Mouse (Mus musculus) ES-Bruce4 (cell line): ENCODE results near the gene Snx29.

Source experiments
- CTCF ChIP-seq: IDR thresholded peaks from one replicate; pipeline ENCODE4 v1.8.1; 2011; ENCODE audit warnings: low read depth, low read length
- POLR2A ChIP-seq: IDR thresholded peaks from one replicate; pipeline ENCODE4 v1.8.1; 2011; ENCODE audit warnings: low read length; ENCODE audit not compliant: insufficient read depth

- TF ChIP-seq CTCF: no peak
- TF ChIP-seq POLR2A: no peak
These were observed 245.9 kb downstream of the Snx29 start for GRCm38 (mm10) chr16:11568601-11569000.
